Mouse (Mus musculus) kidney, adult 8-10 months (tissue): ENCODE measurements at regions not wholly inside any gene's neighbourhood (a gene's known extent, or its start where the extent isn't known, plus 50 kb on each side); places are given as distances from the start of the nearest gene placed in this dataset.

Experiments used
- DNase-seq, 2 experiments: peaks; one replicate each; pipeline ENCODE4 v3.0.0; 2022

DNA sequence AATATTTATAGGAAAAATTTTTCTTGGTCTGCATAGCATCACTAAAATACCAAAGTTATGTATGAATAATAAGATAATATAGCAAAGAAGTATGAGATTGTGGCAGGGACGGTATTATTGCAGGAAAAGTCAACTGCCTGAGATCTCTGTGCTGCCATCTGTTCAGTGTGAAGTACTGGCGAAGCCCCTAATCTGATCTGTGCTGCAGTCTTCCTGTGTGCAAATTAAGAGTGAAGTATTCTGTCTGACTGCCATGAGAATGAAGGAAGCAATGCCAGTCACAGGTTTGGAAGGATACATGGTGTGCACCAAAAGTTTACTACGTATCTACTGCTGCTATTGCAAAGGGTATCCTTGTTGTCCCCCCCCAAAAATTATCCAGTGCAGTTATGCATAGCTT is 501.5 kb downstream of the Rab28 start:
- DNase-seq: no peak

DNA sequence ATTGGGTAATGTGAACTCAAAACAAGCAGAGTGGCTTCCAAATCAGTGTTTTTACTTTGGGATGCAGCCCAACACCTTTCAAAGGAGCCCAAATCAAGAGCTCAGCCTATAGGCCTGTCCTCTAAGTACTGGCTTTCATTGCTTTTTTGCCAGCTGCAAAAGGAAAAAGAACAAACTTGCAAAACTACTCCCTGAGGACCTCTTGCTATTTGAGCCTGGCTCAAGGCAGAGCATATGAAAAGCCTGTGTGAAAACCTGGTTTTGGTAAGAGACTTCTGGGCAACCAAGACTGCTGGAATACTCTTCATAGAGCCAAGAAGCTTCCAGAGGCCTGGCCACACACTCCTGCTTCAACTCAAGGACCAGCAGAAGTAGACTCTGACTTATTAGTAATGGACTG is 503.5 kb downstream of the Rab28 start:
- no peak for DNase-seq

DNA sequence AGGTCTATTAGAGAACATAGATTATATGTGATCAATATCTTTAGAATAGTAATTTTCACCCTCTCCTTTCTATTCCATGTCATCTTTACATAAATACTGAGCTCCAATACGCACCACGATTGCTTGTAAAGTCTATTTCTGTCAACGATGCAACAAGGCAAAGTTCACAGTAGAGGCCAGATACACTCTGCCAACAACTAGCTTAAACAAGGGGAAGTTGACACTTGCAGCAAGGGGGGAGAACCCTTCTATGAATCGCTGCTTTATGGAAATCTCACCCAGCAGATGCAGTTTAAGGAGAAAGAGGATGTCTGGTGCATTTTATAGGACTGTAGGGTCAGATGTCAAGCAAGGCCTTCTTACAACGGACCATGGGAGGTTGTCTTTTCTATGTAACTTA is 520.8 kb downstream of the Rab28 start:
- no peak for DNase-seq

DNA sequence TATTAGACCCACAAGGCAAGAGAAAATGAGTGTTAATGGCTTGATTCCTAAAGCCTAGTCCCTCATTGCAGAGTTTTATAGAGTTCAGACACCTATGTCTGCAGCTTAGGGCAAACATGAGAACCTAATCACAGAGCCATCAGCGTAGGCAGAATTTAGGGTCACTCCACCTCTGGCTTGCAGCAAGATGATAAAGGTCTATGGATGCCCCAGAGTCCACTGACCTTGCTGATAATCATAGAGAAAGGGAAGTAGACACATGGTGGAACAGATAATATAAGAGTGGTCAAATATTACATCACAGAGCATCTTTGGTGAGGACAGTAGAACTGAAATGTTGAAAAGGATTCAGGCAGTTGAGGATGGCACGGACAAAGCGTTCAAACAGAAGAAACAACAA is 530.7 kb downstream of the Rab28 start:
- DNase-seq: no peak

DNA sequence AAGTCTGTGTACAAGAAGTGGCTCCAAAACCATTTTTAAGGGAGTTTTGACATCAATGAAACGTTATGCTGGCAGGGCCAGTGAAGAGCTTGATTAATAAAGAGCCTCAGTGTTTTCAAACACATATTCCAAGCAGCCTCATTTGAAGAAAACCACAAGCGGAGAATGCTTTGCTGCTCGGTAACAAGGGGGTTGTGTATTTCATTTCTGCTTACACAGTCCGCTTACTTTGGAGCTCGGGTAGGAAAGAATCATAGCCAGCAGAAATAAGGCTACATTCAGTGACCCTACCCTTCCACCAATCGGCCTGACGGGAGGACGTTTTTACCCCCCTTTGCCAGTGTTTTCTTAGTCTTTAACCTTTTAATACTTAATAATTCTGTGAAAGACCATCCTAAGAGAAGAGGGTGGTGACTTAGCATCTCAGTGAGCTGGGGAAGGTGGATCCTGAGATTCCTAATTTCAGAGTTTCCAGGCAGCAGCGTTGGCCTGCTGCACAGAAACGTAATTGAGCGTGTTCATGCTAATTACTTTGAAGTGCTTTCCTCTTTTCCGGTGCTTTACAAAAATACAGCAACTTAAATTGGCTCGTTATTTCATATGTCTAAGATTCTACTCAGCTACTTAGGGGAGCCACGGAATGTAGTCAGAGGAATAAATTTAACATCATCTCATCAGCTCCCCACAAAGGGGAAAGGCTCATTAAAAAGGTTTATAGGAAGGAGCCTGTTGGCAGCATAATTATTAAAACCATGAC is 541.9 kb downstream of the Rab28 start:
- no peak for DNase-seq

DNA sequence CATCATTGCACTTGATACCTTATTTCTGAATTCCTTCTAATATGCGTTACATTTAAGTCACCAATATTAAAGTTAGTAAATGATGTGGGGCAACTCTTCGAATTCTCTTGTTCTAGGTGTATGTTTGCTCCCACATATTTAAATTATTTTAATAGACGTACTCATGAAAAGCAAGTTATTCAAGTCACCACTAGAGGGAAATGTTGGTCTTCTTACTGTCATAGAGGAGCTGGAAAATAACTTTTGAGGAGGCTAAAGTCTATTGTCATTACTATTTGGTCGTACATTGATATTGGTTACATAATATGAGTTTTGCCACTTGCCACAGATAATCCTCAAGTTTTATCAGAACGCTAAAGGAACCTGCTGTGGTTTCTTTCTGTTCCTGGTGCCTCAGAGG is 582.9 kb downstream of the Rab28 start:
- peak in 1 of 2 experiments; percentile 4 for DNase-seq

DNA sequence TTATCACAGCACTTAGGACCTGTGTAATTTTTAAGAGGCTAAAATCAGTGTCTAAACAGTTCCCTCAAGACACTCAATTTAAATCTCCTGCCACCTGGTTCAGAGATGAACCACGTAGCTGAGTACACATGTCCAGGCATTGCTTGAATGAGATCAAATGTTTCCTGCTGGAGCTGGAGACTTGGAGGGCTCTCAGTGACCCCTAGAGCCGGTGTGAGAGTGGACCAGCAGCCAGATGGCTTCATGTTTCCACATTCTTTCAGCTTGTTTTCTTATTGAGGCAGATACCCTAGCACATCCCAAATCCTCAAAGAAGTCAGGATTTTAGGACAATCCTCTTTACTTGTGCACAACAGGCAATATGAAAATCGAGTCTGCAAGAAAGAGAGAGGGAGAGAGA is 590.3 kb downstream of the Rab28 start:
- no peak for DNase-seq

DNA sequence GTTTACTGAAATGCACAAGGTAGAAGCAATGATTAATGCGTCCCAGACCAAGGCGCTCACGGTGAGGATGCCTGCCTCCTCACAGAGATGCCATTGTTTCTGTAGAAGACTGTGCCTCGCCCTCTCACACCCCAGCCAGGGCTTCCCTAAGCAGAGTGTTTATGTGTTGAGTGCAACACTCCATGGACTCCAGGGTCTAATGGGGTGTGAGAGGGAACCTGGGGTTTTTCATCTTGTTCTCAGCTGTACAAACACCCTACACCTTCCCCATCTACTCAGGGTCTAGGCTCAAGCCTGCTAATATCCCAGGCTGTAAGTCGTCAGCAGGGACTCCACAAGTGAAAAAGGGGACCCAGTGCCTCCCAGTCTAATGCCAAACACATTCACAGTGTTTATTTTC is 620.2 kb downstream of the Rab28 start:
- no peak for DNase-seq

DNA sequence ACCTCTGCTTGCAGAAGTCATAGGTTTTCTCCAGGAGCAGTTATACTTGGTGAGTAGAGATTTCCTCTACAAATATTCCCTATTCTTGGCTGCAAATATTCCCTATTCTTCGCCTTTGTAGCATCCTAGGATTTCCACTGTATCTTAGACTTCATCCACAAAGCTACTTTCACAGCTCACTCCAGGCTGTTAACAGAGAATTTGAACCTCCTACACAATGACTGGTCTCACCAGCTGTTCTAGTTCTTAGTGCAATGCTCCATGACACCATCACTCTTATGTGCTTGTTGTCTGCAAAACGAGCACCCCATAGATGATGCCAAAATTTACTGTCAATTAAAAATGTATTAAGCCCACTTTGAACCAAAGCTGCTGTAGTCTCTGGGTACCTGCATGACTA is 631.5 kb downstream of the Rab28 start:
- DNase-seq: no peak

DNA sequence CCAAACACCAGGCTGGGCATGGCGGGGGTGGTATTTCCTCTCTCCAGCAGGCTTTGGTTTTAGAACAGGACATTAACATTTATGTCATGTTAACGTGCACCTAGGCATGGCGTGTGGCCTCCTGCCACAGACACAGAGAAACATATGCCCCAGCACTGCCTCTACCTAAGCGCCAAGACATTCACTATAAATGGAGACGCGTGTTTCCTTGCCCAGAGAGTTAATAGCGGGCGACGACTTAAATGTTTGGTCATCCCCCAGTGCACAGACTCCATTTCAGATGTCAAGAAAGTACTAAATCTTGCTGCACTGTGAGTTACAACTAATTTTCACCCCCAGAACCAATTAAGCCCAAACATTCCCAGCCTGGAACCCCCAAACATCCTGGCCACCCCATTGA is 646.3 kb downstream of the Rab28 start:
- DNase-seq: no peak

DNA sequence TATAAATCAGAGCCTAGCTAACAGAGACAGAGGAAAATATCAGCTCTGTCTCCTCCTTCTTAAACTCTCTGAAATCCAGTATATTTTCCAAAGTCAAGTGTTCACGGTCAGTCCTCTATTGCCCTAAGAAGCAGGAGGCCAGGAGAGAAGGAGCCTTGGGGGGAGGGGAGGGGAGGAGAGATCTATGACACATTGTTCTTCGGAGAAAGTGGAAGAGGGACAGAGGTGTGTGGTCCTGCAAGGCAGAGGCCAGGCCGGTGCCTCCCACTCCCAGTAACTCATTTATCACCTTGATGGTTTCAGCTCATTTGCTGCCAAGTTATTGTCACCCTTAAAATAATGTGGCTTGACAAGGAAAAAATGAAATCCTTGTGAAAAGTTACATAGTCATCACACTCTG is 646.7 kb downstream of the Rab28 start:
- DNase-seq: no peak

DNA sequence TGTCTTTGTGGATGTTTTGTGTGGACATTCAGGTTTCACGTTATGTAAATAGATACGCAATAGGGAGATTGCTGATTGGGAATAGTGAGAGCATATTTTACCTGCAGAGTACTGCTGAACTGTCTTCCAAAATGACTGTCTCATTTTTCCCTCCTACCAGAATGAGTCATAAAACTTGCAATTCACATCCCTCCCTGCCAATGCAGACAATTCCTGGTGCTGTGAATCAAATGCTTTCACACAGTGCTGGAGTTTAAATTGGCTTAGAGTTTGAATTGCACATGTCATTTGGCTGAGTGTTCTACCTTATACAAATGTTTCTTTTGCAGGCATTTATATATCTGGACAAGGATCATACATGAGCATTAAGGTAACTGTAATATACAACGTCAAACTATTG is 649.9 kb downstream of the Rab28 start:
- no peak for DNase-seq

DNA sequence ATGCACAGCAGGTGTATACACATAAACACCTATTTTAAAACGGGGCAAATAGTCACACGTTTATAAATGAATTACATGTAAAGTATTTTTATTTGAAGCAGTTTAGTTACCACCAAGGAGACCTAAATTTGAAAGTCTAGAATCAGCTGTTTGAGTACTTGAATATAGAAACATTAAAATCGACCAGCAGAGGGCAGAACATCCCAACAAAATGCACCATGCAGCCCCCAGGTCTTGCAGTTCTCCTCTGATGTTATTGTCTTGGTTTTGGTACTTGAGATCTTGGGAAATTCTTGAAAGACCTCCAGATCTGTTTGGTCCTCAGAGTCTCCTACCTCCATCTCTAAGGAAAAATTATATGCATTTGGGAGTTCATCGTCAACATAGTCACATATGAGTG is 656.0 kb downstream of the Rab28 start:
- no peak for DNase-seq

DNA sequence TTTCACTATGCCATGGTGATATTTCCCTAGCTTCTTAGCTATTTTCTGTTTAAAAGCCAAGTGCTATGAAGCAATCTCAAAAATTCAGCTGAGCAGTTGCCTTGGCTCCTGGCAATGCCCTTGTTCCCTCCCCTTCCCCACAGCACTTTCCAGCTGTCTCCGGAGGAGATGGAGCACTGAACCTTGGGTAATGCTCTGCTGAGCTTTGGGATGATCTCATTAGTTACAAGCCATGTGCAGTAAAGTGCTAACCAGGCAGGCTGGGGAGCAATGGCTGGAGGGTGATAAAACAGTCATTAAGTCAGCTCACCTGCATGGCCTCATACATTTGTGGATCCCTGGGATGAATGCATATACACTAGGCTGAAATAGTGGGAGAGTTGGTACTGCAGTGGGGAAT is 659.4 kb downstream of the Rab28 start:
- no peak for DNase-seq

DNA sequence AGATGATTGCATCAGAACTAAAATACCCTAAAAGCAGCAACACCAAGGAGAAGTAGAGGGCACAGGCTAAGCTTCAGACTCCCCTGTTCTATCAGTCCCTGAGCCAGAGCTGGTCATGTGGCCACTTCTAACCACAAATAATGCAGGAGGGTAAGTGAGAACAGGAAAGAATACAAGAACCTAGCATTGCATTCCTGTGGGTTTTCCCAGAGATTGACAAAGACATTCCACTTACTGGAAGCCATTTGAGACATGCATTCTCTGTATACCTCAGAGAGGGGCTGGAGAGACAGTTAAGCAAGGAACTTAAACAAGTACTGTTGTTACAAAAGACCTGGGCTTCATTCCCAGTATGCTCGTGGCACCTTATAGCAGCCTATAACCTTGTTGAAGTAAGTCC is 662.7 kb downstream of the Rab28 start:
- no peak for DNase-seq

DNA sequence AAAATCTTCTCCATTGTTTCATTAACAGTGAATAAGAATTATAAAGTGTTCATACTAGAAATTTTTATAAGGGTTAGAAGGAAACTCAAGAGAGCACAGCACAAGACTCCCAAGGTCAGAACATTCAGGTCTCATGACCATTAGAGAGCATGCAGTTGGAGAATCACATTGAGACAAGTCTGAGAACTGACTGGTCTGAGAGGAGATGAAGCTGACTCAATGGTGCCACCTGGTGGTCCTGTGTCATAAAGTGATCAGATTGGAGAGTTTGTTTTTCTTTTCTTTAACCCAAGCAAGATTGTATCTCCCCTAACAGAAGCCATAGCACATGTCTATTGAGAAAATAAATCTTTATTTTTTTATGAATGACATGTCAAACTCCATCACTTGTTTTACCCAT is 663.5 kb downstream of the Rab28 start:
- peak; percentile 12 to 59 for DNase-seq

DNA sequence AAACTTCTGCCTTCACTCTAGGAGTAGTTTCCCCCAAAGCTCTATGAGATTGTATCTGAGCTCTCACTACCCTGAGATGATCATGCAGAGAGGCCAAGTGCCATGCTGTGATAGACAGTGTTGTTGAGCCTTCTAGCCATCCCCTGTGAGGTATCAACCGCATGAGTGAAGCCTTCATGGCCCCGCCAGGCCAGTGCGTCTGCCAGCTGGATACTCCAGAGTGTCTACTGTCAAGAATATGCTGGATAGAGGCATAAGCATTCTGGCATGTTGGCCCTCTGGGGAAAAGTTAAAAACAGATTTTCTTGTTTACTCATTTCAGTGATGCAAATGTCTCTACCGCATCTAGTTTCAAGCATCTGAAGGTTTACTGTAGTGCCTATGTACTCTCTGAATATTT is 669.2 kb downstream of the Rab28 start:
- DNase-seq: no peak

DNA sequence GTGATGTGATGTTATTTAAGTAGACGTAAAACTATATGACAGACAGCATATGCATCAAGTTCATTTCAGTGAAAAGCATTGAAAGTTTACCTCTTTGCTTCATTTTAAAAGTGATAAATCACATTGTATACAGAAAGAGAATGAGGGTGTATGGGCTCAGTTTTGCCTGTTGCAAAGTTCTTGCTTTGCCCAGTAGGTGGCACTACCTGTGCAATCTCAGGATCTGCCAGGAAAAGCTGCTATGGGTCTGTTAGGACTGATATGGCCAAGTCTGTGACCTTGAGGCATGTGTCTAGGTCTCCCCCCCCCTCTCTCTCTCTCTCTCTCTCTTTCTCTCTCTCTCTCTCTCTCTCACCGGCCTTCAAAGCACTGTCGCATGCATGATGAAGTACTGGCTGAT is 701.3 kb downstream of the Rab28 start:
- DNase-seq: peak in 1 of 2 experiments; percentile 13

DNA sequence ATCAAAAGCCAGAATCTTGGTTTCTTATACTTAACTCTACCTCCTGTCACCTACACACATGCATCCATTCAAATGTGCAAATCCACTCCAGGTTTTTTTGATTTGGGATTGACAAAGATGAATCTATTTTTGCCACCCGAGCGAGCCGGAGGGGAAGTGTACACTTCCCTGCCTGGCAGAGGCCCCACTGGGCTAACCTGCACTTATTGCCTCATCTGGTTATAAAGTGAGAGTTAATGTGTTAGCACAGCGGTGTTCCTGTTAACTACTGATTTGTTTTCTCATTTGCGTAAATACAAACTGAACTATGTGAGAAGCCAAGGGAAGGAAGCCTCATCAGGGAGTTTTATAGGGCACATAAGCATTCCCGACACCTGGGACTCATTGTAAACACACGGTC is 721.4 kb downstream of the Rab28 start:
- DNase-seq: no peak

DNA sequence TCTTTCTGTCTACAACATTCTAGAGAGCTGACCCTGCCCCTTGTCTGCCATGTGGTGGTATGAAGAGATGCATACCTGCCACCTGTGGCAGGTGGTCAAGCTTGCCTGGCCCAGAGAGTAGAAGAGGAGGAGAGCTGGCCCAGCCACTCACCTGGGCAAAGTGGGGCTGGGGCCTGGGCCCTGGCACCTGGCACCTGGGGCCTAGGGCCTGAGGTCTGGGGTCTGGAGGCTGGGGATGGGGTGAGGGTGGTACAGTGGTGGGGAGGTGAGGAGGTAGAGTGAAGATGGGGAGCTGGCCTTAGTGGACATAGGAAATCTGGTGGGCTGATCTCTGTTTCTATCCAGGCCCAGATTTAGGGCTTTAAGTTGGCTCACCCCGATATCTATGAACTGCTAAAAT is 733.1 kb downstream of the Rab28 start:
- DNase-seq: no peak

DNA sequence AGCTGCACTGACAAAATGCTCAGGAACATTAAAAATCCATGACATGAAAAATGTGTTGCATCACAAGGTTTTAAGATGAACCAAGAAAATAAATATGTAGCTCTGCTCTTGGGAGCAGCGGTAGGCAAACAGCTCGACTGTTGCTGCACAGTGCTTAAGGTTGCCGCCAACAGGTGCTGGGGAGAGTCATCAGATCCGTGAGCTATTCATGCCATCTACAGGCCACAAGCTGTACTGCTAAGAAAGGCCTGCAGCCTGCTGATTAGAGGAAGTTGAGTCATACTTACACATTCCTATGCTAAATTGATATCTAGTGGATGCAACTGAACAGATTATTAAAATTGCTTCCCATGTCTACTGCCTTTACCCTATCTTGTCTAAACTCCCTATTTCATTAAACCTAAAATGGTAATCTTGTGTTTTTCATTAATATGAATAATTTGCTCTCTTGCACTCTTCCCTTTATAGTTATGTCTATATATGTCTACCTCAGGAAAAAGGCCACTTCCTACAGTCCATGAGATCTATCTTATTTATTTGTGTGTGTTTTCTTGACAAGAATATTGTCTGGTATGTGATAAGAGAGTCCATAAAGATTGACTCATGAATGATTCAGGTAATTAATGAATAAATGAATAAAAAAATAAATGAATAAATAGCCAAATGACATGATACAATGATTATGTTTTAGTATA is 754.9 kb downstream of the Rab28 start:
- DNase-seq: peak; percentile 11 to 47

DNA sequence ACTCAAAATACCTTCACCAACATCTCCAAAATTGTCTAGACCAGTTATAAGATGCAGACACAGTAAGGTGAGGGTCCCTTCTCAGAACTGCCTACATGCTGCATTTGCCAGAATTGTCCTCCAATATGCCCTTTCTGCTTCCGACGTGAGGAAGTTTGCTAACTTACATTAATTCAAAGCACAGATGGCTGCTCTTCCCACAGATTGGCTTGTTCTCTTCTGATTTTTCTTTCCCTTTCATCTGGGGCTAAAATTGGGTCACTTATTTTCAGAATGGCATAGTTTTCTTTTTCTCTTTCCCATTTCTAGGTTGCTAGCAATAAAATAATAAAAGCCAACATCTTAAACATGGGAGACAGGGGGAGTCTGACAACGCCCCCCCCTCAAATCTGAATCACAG is 778.8 kb downstream of the Rab28 start:
- DNase-seq: no peak

DNA sequence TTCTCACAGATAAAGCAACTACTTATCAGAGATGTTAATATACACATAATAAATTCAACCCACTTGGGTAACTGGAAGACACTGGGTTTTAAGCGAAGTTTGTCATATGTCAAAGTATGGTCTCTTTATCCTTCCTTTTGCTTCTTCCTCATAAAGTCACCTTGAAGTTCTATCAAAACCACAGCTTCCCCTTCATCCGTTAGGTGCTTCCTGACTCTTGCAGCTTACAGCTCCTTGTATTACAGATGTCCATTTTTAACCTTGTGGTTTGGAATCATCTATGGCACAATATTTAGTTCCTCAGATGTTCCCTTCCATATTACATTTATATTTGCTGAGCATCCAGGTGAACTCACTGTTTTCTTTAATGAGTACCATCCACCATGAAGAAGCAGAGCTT is 787.0 kb downstream of the Rab28 start:
- DNase-seq: no peak

DNA sequence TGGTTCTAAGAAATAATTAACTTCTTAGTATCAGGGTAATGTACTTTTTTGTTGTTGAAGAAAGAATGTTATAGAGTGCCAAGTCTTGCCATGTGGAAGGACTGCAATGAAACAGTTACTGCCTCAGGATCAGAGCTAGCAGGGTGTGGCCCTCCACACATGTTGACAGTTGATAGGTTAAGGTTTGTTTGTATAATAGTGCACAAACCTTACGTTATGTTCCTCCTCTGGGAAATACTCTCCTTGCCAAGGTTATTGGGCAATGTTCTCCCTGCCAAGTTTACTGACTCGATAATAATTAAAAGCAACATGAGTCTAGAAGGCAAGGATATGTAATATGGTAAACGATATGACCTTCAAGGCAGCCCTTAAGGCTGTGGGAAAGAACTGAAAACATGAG is 799.2 kb downstream of the Rab28 start:
- DNase-seq: no peak

DNA sequence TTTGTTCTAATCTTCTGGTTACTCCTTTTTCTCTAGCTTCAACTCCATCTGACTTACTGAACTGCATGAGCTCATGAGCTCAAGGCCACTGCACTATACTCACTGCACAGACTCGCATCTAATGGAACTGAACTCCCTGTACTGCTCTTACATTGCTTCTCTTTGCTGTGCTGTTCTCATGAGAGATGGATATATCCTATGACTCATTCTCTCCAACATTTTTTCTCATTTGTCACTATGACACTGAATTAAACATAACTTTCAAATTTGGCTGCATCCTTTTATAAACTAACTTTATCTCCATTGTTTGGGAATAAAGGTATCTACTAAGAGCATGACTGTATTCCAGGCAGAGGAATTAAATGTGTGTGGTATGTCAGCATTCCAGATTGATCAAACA is 806.2 kb downstream of the Rab28 start:
- DNase-seq: no peak
